Mouse (Mus musculus) ES-E14 (cell line): Measurements from ENCODE around the gene Syngap1. TPM values are rescaled to one million over a fixed set of nuclear protein-coding genes. Genes with fewer than 3 reads are reported as not detected.
"Not testable (repeated sequence)": the region's sequence is repeated elsewhere in the genome, so short reads cannot be mapped to it uniquely, and the experiment has no call there.

Experiments used
- DNase-seq: peaks from one replicate; pipeline ENCODE4 v3.0.0-alpha.2; 2013; ENCODE audit warnings: low read depth, low spot score
- H3K27ac ChIP-seq: 2 replicates; pipeline ENCODE4 v1.5.1; 2012; ENCODE audit warnings: low read depth, mild to moderate bottlenecking, low read length, moderate library complexity, mixed read lengths; ENCODE audit not compliant: poor library complexity, insufficient read depth, severe bottlenecking
- H3K36me3 ChIP-seq: 2 replicates; pipeline ENCODE4 v1.6.1; 2012; ENCODE audit warnings: mild to moderate bottlenecking, low read length, moderate library complexity, mixed read lengths; ENCODE audit not compliant: control insufficient read depth, poor library complexity, insufficient read depth, severe bottlenecking
- H3K4me1 ChIP-seq, 2 experiments: fragments of 150-350 bp in 1 of 2; sonication (generic) in 1 of 2; 2 replicates each; pipeline ENCODE4 v1.6.1; 2012; ENCODE audit warnings: low read length in 2 of 2, mild to moderate bottlenecking in 1 of 2, mixed read lengths in 1 of 2; ENCODE audit not compliant: control insufficient read depth in 2 of 2, insufficient read depth in 2 of 2, poor library complexity in 1 of 2
- H3K4me3 ChIP-seq, 2 experiments: fragments of 150-350 bp in 1 of 2; sonication (generic) in 1 of 2; 2 replicates each; pipeline ENCODE4 v1.5.1; 2012; ENCODE audit warnings: low read length in 2 of 2, low read depth in 1 of 2, mild to moderate bottlenecking in 1 of 2, mixed read lengths in 1 of 2; ENCODE audit not compliant: insufficient read depth in 1 of 2, poor library complexity in 1 of 2, severe bottlenecking in 1 of 2
- H3K9ac ChIP-seq: 2 replicates; pipeline ENCODE4 v1.6.1; 2012; ENCODE audit warnings: low read depth, mild to moderate bottlenecking, low read length, mixed read lengths; ENCODE audit not compliant: poor library complexity, insufficient read depth, severe bottlenecking
- H3K9me3 ChIP-seq: fragments of 150-350 bp; sonication (generic); 2 replicates; pipeline ENCODE4 v1.6.1; 2012; ENCODE audit warnings: low read depth, mild to moderate bottlenecking, low read length; ENCODE audit not compliant: control insufficient read depth, insufficient read depth
- CHD2 ChIP-seq: IDR thresholded peaks from 2 replicates; pipeline ENCODE4 v1.6.1; 2014; ENCODE audit warnings: mild to moderate bottlenecking, low read depth, low read length, inconsistent platforms
- HCFC1 ChIP-seq: IDR thresholded peaks from 2 replicates; pipeline ENCODE4 v1.6.1; 2012; ENCODE audit warnings: low read length, inconsistent platforms, borderline replicate concordance; ENCODE audit not compliant: insufficient read depth
- MAFK ChIP-seq: IDR thresholded peaks from 2 replicates; pipeline ENCODE4 v1.6.1; 2014; ENCODE audit warnings: mild to moderate bottlenecking, low read depth, low read length, inconsistent platforms; ENCODE audit not compliant: insufficient read depth
- ZC3H11A ChIP-seq: IDR thresholded peaks from 2 replicates; pipeline ENCODE4 v1.6.1; 2012; ENCODE audit warnings: low read depth, mild to moderate bottlenecking, inconsistent platforms, low read length, borderline replicate concordance
- ZNF384 ChIP-seq: IDR thresholded peaks from 2 replicates; pipeline ENCODE4 v1.6.1; 2012; ENCODE audit warnings: low read depth, low read length, inconsistent platforms
- in situ Hi-C, 2 experiments: fragments of 600-800 bp; cut with MboI; formaldehyde crosslinking; loops; one replicate each; pipeline ENCODE4 v1.15.1; 2025; ENCODE audit warnings: low sequenced_read_pairs in 2 of 2, inconsistent platforms in 1 of 2; ENCODE audit not compliant: unreplicated experiment in 2 of 2
- total RNA-seq: library from RNA; depleted of rRNA; stranded (reverse); fragments of 300-350 nt; gene quantifications from 2 replicates; pipeline ENCODE4 v1.2.3, GENCODE M21; 2012

Syngap1 gene
- total RNA-seq, 1 experiment: 6.6 TPM

DNA sequence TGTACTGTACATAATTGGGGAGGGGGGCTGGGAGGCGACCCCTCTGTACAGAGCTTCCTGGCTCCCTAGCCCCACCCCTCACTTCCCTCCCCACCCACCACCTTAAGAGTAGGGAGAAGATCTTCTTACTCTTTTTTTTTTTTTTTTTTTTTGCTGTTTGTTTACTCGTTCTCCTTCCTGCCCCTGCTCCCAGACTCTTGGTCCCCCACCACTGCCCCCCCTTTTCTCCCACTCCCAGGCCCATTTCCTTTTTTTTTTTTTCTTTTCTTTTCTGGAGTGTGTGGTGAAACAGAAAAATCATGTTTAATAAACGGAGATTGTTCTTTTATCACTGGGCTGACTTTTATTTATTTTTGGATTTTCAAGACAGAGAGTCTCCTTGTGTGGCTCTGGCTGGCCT, 31.1 kb downstream of the Syngap1 start:
- Histone ChIP-seq H3K27ac (no peak overlapping the region), H3K4me1 (peaks cover 0 to 19% of the 10 kb centered on the region in 2 experiments; a peak in 1 of 4 replicates)
- in situ Hi-C loops: no loop called here

DNA sequence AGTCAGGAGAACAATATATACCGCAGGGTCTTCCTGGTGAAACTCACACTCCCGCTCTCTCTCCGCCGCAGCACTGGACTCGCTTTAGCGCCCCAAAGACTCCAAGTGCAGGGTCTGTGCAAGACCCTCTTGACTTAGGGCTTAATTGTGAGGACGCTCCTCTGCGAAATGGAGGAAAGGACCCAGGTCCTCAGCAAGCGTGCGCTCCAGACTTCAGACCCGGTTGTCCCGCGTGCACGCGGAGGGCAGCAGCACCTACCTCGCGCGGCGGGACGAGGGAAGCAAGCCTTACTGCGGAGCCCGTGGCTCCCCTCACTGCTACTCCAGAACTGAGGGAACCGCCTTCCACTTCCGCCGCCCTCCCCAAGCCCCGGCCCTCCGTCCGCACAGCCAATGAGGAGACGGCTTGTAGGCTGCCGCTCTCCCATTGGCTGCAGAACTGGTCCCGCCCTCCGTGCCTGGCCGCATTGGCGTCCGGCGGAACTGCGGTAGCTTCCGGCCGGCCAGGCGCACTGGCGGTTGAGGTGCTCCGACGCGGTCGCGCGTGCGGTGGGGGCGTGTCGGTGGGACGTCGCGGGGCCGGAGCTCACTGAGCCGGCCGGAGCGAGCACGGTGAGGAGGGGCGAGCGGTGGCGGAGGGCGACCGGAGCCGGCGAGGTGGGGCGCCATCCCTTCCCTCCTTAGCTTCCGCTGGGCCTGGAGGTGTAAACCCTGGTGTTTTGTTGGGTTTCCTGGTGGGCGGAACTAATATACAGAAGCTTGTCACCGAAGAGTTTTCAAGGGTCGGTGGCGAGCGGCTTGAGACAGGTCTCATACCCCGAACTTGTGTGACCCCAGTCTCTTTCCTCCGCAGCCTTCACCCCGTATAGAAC, 31.9 kb downstream of the Syngap1 start, which contains the start of gene Zbtb9:
Gene Zbtb9 (plus strand): TSS at position 465 of the 872 bp plus-strand sequence.
- H3K4me3 ChIP-seq: peak within 1 kb of the TSS; percentile 77 to 93
- H3K36me3 ChIP-seq: peaks cover 16% of the 10 kb centered on the region
- peak within 1 kb of the TSS; percentile 86 for H3K9ac ChIP-seq
- H3K9me3 ChIP-seq: no peaks in the 10 kb centered on the region
- peak; percentile 90 for DNase-seq
- H3K27ac ChIP-seq: no peak within 1 kb of the TSS
- H3K4me1 ChIP-seq: peaks cover 0 to 15% of the 10 kb centered on the region in 2 experiments; a peak in 1 of 4 replicates
- in situ Hi-C loops: no loop called here
- TF ChIP-seq ZNF384 (no peak), CHD2 (peak; percentile 64; the same call in 1 of the 2 replicates)

More for the DNA sequence above, 31.1 kb downstream of the Syngap1 start:
- Histone ChIP-seq H3K9ac (peak overlapping the region; percentile 86; the same call in 1 of the 2 replicates), H3K4me3 (peak overlapping the region; percentile 77 to 93), H3K36me3 (peaks cover 19% of the 10 kb centered on the region), H3K9me3 (no peaks in the 10 kb centered on the region)
- TF ChIP-seq MAFK: no peak
- TF ChIP-seq CHD2: no peak
- TF ChIP-seq ZNF384: no peak
- no peak for TF ChIP-seq HCFC1
- no peak for TF ChIP-seq ZC3H11A
- no peak for DNase-seq

DNA sequence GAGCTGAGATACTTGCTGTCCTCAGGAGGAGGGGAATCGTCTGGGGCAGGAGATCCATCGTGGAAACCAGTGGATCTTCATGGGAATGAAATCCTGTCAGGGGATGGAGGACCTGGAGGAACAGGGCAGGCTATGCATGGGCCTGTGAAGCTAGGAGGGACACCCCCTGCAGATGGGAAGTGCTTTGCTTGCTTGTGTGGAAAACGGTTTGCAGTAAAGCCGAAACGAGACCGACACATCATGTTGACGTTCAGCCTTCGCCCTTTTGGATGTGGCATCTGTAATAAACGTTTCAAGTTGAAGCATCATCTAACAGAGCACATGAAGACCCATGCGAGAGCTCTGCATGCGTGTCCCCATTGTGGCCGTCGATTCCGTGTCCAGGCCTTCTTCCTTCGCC, 33.5 kb downstream of the Syngap1 start:
- H3K4me1 ChIP-seq: peaks cover 0 to 11% of the 10 kb centered on the region in 2 experiments; a peak in 1 of 4 replicates
- no peak overlapping the region for H3K9ac ChIP-seq
- no peak overlapping the region for H3K4me3 ChIP-seq
- DNase-seq: no peak
- no peak for TF ChIP-seq ZNF384
- TF ChIP-seq CHD2: no peak
- H3K36me3 ChIP-seq: peaks cover 17% of the 10 kb centered on the region
- in situ Hi-C loops: no loop called here
- no peaks in the 10 kb centered on the region for H3K9me3 ChIP-seq
- no peak overlapping the region for H3K27ac ChIP-seq

DNA sequence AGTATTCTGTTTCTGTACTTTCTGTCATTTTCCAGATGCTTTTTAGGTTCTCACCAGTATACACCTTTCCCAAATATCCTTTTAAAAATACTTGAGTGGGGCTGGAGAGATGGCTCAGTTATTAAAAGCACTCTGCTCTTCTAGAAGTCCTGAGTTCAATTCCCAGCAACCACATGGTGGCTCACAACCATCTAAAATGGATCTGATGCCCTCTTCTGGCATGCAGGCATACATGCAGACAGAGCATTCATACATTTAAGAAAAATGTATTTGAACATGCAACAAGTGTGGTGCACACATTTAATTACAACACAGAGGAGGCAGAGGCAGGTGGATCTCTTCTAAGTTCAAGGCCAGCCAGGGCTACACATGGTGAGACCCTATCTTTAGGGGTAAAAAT, 34.4 kb downstream of the Syngap1 start:
- Histone ChIP-seq H3K4me1 (peaks cover 0 to 11% of the 10 kb centered on the region in 2 experiments; a peak in 1 of 4 replicates), H3K9ac (no peak overlapping the region), H3K36me3 (peaks cover 17% of the 10 kb centered on the region), H3K27ac (no peak overlapping the region), H3K9me3 (no peaks in the 10 kb centered on the region), H3K4me3 (no peak overlapping the region)
- no peak for DNase-seq
- in situ Hi-C loops: no loop called here
- TF ChIP-seq CHD2 (no peak), ZNF384 (no peak), MAFK (no peak), ZC3H11A (no peak), HCFC1 (no peak)

DNA sequence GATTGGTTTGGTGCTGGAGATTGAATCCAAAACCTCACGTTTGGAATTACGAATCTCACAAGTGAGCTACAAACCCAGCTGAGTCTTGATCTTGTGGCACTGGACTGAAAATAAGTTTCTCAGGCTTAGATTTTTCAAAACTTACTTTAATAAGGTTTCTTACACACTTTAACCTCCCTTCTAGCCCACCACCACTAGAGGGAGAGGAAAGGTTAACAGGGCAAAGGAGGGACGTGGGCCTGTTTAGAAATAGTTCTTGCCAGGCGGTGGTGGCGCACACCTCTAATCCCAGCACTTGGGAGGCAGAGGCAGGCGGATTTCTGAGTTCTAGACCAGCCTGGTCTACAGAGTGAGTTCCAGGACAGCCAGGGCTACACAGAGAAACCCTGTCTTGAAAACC, 36.3 kb downstream of the Syngap1 start:
- DNase-seq, in situ Hi-C loops, H3K9ac ChIP-seq, H3K9me3 ChIP-seq, H3K4me1 ChIP-seq, H3K4me3 ChIP-seq, H3K27ac ChIP-seq: not testable (repeated sequence)
- TF ChIP-seq ZNF384: 0 out of 2 replicates have a peak, but pooled peaks have one; percentile 48
- H3K36me3 ChIP-seq: peaks cover 17% of the 10 kb centered on the region
